Mouse (Mus musculus) G1E-ER4 (cell line): ENCODE data around the gene Phgdh. TPM values are rescaled to one million over a fixed set of nuclear protein-coding genes. Genes with fewer than 3 reads are reported as not detected.

Experiments used
- GATA1 ChIP-seq: IDR thresholded peaks from one replicate; pipeline ENCODE4 v1.8.0; 2012; ENCODE audit warnings: low read length, inconsistent platforms
- polyA plus RNA-seq: library from polyadenylated mRNA; stranded (reverse); fragments of >175 nt; gene quantifications from 2 replicates; pipeline ENCODE4 v1.2.3, GENCODE M21; 2012

The Phgdh gene
- polyA plus RNA-seq, 1 experiment: not detected

DNA sequence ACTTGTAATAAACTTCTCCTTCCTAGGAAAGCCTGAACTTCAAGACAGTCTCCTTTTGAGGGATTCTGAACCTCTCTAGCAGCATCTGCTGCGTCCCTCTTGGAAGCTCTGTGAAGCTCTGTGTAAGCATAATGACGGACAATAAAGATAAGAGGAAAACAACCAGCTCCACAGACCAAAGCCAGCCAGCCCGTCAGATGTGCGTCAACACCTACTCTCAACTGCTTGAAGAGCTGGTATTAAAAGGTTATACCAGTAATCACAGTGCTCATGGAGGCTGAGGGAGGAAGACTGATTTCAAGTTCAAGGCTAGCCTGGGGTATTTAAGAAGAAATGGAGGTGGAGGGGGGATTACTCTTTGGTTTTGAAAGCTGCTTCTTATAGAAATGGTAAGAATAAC lies 60.1 kb downstream of the Phgdh start:
- no peak for TF ChIP-seq GATA1

DNA sequence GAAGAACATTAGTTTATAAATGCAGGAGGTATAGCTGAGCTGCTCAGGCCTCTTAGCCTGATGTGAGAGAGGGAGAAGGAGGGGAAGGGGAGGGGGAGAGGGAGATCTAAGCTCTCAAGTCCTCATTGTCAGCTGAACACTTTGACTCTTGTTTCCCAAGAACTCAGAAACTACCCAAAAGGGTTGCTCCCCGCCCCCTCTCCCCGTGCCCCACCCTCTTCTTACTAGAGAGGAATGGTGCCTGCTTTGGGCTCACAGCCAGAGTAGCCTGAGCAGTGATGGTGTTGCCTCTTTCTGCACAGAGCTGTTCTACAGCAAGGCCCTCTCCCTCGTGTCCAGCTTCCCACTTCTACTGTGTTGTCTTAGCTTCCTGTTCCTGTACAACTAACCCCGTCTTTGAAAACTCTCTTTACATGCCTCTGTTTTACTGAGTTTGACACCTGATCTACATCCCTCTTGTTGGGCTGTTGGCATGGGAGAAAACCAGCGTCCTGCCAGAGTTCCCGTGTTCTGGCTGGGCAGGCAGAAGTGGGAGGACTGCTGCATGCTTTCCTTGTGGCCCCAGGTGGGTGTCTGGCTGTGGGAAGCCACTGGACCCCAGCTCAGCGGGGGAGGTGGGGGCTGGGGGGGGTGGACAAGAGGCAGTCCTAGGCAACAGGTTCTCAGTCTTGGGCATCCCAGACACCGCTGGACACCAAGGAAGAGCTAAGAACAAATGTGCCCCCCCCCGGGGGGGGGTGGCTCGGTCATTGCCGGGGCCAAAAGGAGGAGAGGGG lies 66.0 kb downstream of the Phgdh start:
- TF ChIP-seq GATA1: no peak

DNA sequence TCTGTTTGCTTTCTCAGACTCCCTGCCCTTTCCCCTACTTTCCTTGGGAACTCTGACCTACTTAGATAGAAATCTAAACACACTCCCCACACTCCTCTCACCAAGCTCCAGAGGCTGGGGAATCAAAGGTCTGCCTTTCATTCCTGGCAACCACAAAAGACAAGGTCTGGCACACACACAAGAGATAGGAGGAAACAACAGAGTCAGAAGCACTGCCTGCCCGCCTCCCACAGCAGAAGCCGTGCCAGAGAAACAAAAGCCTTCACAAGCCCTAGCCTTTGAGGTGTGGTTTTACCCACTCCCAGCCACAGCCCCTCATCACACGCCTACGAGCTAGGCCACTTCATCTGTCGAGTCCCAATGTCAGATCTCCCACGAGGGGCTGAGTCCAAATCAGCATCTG lies 72.5 kb downstream of the Phgdh start:
- no peak for TF ChIP-seq GATA1

Other genes starting within 250 kb of the Phgdh start
- gene Adam30, start 179.4 kb downstream of the Phgdh start, polyA plus RNA-seq: not detected in 2 replicates
- not detected in 2 replicates for gene Reg4, start 117.8 kb downstream of the Phgdh start, polyA plus RNA-seq
- not detected in 2 replicates for gene Hmgcs2, start 59.6 kb downstream of the Phgdh start, polyA plus RNA-seq
- not detected in 2 replicates for gene Zfp697, start 42.5 kb upstream of the Phgdh start, polyA plus RNA-seq
- gene Gm4450, start 117.1 kb upstream of the Phgdh start, polyA plus RNA-seq: not detected in 2 replicates
- gene Hsd3b4, start 170.5 kb upstream of the Phgdh start, polyA plus RNA-seq: not detected in 2 replicates
- gene Gm10681, start 248.8 kb upstream of the Phgdh start, polyA plus RNA-seq: not detected in 2 replicates